Mouse (Mus musculus) lung, postnatal 0 days (tissue): ENCODE results near the gene Zfp874a.
A peak's percentile ranks its signal among the peaks of the same experiment; 100 is the strongest.
"Not testable (repeated sequence)": the region's sequence is repeated elsewhere in the genome, so short reads cannot be mapped to it uniquely, and the experiment has no call there.

Source experiments
- CTCF ChIP-seq: IDR thresholded peaks from 2 replicates; pipeline ENCODE4 v1.5.1; 2016; ENCODE audit warnings: antibody characterized with exemption, mild to moderate bottlenecking
- EP300 ChIP-seq: IDR thresholded peaks from 2 replicates; pipeline ENCODE4 v1.6.1; 2016; ENCODE audit warnings: antibody characterized with exemption, mild to moderate bottlenecking, control low read depth

DNA sequence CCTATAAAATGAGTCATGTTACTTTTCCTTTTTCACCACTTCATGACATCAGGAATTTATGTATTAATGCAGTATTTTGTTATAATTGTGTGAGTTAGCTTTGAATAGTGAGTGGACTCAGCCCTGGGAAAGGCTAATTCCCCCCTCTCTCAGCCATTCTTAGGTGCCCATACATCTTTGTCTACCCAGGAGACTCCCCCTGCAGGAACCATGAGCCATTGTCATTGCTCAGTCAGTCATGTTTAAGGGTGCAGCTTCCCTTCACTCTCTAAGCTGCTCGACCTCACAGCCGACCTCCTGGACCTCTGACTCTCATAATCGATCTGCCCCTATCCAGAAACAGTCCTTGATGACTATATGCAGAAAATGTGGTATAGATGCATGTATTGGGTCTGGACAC is 75.2 kb downstream of the Zfp874a start:
- peak; percentile 20; the same call in 1 of the 2 replicates for TF ChIP-seq CTCF
- not testable (repeated sequence) for TF ChIP-seq EP300
